Mouse (Mus musculus) neural tube, embryonic 14.5 days (tissue): Measurements from ENCODE around the gene Noc2l. TPM values are rescaled to one million over a fixed set of nuclear protein-coding genes. Genes with fewer than 3 reads are reported as not detected.

Experiments
- ATAC-seq: fragments of 200-750 bp; cut with Nextera tagmentation; 2 replicates; pipeline ENCODE4 v1.8.0; 2017; ENCODE audit warnings: low read depth, mild to moderate bottlenecking, moderate TSS enrichment, moderate library complexity
- H3K27ac ChIP-seq: fragments of 300-500 bp; sonication (generic); 2 replicates; pipeline ENCODE4 v1.5.1; 2014; ENCODE audit warnings: low read depth, mild to moderate bottlenecking, control low read depth, low read length, moderate library complexity, mixed read lengths
- H3K27me3 ChIP-seq: fragments of 300-500 bp; sonication (generic); 2 replicates; pipeline ENCODE4 v1.6.1; 2014; ENCODE audit warnings: low read length; ENCODE audit not compliant: control insufficient read depth, insufficient read depth
- H3K36me3 ChIP-seq: fragments of 300-500 bp; sonication (generic); 2 replicates; pipeline ENCODE4 v1.6.1; 2014; ENCODE audit warnings: low read length, mixed read lengths; ENCODE audit not compliant: control insufficient read depth, insufficient read depth
- H3K4me1 ChIP-seq: fragments of 300-500 bp; sonication (generic); 2 replicates; pipeline ENCODE4 v1.6.1; 2014; ENCODE audit warnings: low read length; ENCODE audit not compliant: control insufficient read depth, insufficient read depth
- H3K4me2 ChIP-seq: fragments of 300-500 bp; sonication (generic); 2 replicates; pipeline ENCODE4 v1.6.1; 2014; ENCODE audit warnings: mild to moderate bottlenecking, low read depth, low read length, control low read depth
- H3K4me3 ChIP-seq: fragments of 300-500 bp; sonication (generic); 2 replicates; pipeline ENCODE4 v1.5.1; 2014; ENCODE audit warnings: low read depth, low read length, control low read depth, mixed read lengths
- H3K9ac ChIP-seq: fragments of 300-500 bp; sonication (generic); replicated peaks from 2 replicates; pipeline ENCODE4 v1.6.1; 2014; ENCODE audit warnings: low read depth, mild to moderate bottlenecking, control low read depth, low read length, mixed read lengths
- H3K9me3 ChIP-seq: fragments of 300-500 bp; sonication (generic); 2 replicates; pipeline ENCODE4 v1.6.1; 2016; ENCODE audit warnings: low read length; ENCODE audit not compliant: control insufficient read depth
- WGBS: fragments of 180-500 bp; shearing (Covaris S2); extraction: QIAGEN DNeasy Blood & Tissue Kit; methylation state at CpG from one replicate; pipeline ENCODE4 v1.1.7; 2014; 5-methylcytosine and 5-hydroxymethylcytosine counted together
- polyA plus RNA-seq: library from polyadenylated mRNA; unstranded; fragments of >200 nt; fragmentation: Nextera tagmentation; extraction: Ambion mirVana; gene quantifications from 2 replicates; pipeline ENCODE4 v1.2.1, GENCODE M21; 2014

Noc2l gene
- polyA plus RNA-seq, 1 experiment from 2014 or later: 50.1 TPM

DNA sequence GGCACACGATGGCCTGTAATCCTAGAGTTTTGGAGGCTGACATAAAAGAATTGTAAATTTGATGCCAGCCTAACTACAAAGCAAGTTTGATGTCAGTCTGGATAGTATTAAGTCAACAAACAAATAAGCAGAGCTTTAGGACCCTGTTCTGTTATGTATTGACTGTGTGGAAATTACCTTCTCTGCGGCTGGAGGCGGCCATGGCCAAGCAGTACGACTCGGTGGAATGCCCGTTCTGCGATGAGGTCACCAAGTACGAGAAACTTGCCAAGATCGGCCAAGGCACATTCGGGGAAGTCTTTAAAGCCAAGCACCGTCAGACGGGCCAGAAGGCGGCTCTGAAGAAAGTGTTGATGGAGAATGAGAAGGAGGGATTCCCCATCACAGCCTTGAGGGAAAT is 22.7 kb upstream of the Noc2l start:
- no peak overlapping the region for H3K27ac ChIP-seq
- ATAC-seq: no peak
- H3K4me3 ChIP-seq: no peak overlapping the region
- no peaks in the 10 kb centered on the region for H3K9me3 ChIP-seq
- WGBS: 94% methylated on average over 13 of the region's 13 CpGs
- no peaks in the 10 kb centered on the region for H3K27me3 ChIP-seq
- no peak overlapping the region for H3K4me2 ChIP-seq
- H3K4me1 ChIP-seq: no peaks in the 10 kb centered on the region
- no peaks in the 10 kb centered on the region for H3K36me3 ChIP-seq
- no peak overlapping the region for H3K9ac ChIP-seq

- no peaks in the 10 kb centered on the region for H3K9me3 ChIP-seq
- no peaks in the 10 kb centered on the region for H3K4me1 ChIP-seq
- no peak within 1 kb of the TSS for H3K9ac ChIP-seq
- no peak within 1 kb of the TSS for H3K4me2 ChIP-seq
- H3K36me3 ChIP-seq: no peaks in the 10 kb centered on the region
- H3K27ac ChIP-seq: no peak within 1 kb of the TSS
- 76% methylated on average over 4 of the region's 4 CpGs for WGBS
- no peaks in the 10 kb centered on the region for H3K27me3 ChIP-seq
- no peak for ATAC-seq
- H3K4me3 ChIP-seq: no peak within 1 kb of the TSS
These were observed 20.2 kb upstream of the Noc2l start, which contains the start of gene Perm1 for GRCm38 (mm10) chr4:156215649-156216048. TSS of gene Perm1 (plus strand) at chr4:156215868.

- no peak overlapping the region for H3K9ac ChIP-seq
- no peak overlapping the region for H3K27ac ChIP-seq
- 85% methylated on average over 2 of the region's 2 CpGs for WGBS
- no peak overlapping the region for H3K4me2 ChIP-seq
- H3K9me3 ChIP-seq: no peaks in the 10 kb centered on the region
- ATAC-seq: no peak
- H3K4me1 ChIP-seq: no peaks in the 10 kb centered on the region
- no peaks in the 10 kb centered on the region for H3K36me3 ChIP-seq
- H3K27me3 ChIP-seq: no peaks in the 10 kb centered on the region
- no peak overlapping the region for H3K4me3 ChIP-seq
These were observed 19.6 kb upstream of the Noc2l start for GRCm38 (mm10) chr4:156216196-156216595.

DNA sequence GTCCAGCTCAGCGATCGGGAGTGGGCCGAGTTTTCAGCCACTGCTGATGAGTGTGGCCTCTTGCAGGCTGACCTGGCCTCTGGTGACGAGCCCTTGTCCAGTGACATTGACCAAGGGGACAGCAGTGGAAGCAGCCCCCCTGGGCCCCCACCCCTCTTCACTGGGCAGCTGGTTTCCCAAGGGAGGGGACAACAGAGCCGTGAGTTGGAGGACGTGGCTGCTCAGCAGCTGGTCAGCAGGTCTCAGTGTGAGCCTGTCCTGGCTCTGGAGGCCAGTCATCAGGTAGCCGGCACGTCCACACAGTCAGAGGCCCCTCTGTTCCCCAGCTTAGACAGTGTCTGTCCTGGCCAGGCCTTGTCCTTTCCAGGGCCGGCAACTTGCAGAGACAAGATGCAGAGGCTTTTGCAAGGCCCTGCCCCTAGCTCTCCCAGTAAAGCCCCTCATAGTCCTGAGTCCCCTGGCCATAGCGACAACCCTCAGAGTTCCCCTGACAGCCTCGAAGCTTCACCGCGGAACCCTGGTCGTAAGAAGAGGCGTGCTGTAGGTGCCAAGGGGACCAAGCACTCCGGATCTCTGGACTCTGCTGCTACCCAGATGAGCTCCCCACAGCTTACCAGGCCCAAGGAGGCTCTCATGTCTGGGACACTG is 18.7 kb upstream of the Noc2l start:
- Histone ChIP-seq H3K4me2 (no peak overlapping the region), H3K27ac (no peak overlapping the region), H3K4me3 (no peak overlapping the region), H3K27me3 (no peaks in the 10 kb centered on the region), H3K4me1 (no peaks in the 10 kb centered on the region), H3K36me3 (peaks cover 5% of the 10 kb centered on the region; the same call in 1 of the 2 replicates), H3K9me3 (no peaks in the 10 kb centered on the region), H3K9ac (no peak overlapping the region)
- WGBS: 87% methylated on average over 16 of the region's 16 CpGs
- ATAC-seq: no peak

DNA sequence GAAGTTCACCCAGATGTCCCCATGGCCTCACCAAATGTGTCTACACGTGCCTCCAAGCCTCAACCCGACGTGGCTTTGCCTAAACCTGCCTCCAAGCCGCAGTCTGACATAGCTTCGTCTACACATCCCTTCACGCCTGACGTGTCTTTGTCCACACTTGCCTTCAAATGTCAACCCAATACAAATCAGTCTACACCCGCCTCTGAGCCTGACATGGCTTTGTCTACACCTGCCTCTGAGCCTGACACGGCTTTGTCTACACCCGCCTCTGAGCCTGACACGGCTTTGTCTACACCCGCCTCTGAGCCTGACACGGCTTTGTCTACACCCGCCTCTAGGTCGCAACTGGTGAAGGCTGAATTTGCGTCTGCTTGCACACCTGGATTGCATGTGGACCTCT is 18.0 kb upstream of the Noc2l start:
- WGBS: 89% methylated on average over 16 of the region's 16 CpGs
- no peak overlapping the region for H3K4me3 ChIP-seq
- no peaks in the 10 kb centered on the region for H3K9me3 ChIP-seq
- no peaks in the 10 kb centered on the region for H3K27me3 ChIP-seq
- peaks cover 6% of the 10 kb centered on the region; the same call in 1 of the 2 replicates for H3K36me3 ChIP-seq
- H3K4me1 ChIP-seq: no peaks in the 10 kb centered on the region
- no peak overlapping the region for H3K27ac ChIP-seq
- ATAC-seq: no peak
- no peak overlapping the region for H3K4me2 ChIP-seq
- no peak overlapping the region for H3K9ac ChIP-seq

DNA sequence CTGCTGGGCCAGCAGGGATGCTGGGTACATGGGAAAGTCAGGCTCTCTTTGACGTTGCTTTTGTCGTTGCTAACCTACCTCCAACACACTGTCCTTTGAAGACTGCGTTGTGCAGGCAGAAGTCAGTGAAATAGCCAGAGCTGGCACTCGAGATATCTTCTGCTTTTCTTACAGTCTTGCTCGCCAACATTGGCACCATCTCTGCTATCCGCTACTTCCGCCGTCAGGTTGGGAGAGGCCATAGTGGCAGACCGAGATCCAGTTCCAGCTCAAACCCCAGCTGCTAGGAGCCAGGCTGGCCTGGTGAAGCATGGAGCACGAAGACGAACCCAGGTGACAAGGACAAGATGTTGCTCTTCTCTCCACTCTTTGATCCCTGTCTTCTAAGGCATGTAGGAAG is 15.9 kb upstream of the Noc2l start:
- Histone ChIP-seq H3K27ac (no peak overlapping the region), H3K9me3 (no peaks in the 10 kb centered on the region), H3K4me3 (no peak overlapping the region), H3K4me2 (no peak overlapping the region), H3K27me3 (no peaks in the 10 kb centered on the region), H3K36me3 (peaks cover 6% of the 10 kb centered on the region; the same call in 1 of the 2 replicates), H3K9ac (no peak overlapping the region), H3K4me1 (no peaks in the 10 kb centered on the region)
- 91% methylated on average over 11 of the region's 11 CpGs for WGBS
- no peak for ATAC-seq

GRCm38 (mm10) chr4:156224276-156224675 is 11.5 kb upstream of the Noc2l start:
- Histone ChIP-seq H3K4me3 (no peak overlapping the region), H3K36me3 (peaks cover 7% of the 10 kb centered on the region), H3K27ac (no peak overlapping the region), H3K9ac (no peak overlapping the region), H3K4me2 (no peak overlapping the region), H3K4me1 (no peaks in the 10 kb centered on the region), H3K27me3 (no peaks in the 10 kb centered on the region), H3K9me3 (no peaks in the 10 kb centered on the region)
- ATAC-seq: no peak
- WGBS: 100% methylated on average over 2 of the region's 2 CpGs

DNA sequence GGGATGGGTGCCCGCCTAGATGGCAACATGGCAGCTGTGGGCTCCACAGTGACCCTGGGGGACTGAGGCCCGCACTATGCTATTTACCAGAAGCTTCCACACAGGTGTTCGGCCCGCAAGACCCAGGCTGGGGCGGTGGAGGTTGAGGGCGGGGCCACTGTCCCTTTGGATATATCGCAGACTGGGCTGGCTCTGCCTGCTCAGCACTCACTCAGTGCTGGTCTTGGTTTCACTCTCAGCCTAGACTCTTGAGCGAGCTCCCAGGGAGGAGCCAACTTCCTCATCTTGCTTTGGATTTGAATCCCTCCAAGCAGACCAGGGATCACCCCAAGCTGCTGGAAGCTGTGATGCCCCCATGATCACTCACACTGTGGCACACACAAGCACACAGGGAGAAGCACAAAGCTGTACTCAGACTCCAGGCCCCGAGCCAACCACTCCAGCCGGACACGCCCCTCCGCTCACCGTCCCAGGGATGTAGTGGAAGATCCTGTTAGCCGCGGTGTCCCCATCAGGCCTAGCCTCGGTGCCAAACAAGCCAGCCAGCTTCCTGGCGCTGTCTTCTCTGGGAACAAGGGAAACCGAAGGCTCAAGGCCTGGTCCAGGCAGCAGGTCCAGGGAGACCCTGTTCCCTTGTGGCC is 7.9 kb upstream of the Noc2l start:
- no peak overlapping the region for H3K4me3 ChIP-seq
- H3K4me2 ChIP-seq: no peak overlapping the region
- no peak overlapping the region for H3K27ac ChIP-seq
- 0 out of 2 replicates have a peak overlapping the region, but pooled peaks have one; percentile 11 for H3K9ac ChIP-seq
- no peak for ATAC-seq
- H3K4me1 ChIP-seq: no peaks in the 10 kb centered on the region
- 38% methylated on average over 18 of the region's 18 CpGs for WGBS
- peaks cover 25% of the 10 kb centered on the region for H3K36me3 ChIP-seq
- no peaks in the 10 kb centered on the region for H3K9me3 ChIP-seq
- no peaks in the 10 kb centered on the region for H3K27me3 ChIP-seq

GRCm38 (mm10) chr4:156228393-156229024 is 7.3 kb upstream of the Noc2l start:
- Histone ChIP-seq H3K4me1 (peaks cover 4% of the 10 kb centered on the region), H3K36me3 (peaks cover 25% of the 10 kb centered on the region), H3K27ac (no peak overlapping the region), H3K9me3 (no peaks in the 10 kb centered on the region), H3K27me3 (no peaks in the 10 kb centered on the region), H3K4me3 (no peak overlapping the region), H3K4me2 (no peak overlapping the region), H3K9ac (0 out of 2 replicates have a peak overlapping the region, but pooled peaks have one; percentile 11)
- ATAC-seq: 0 out of 2 replicates have a peak, but pooled peaks have one; percentile 20
- WGBS: 25% methylated on average over 12 of the region's 12 CpGs
